Mouse (Mus musculus) CH12.LX (cell line): Measurements from ENCODE around the gene Gm45716. TPM values are rescaled to one million over a fixed set of nuclear protein-coding genes. Genes with fewer than 3 reads are reported as not detected.

Experiments
- DNase-seq: peaks from one replicate; pipeline ENCODE4 v3.0.0-alpha.2; 2013; ENCODE audit errors: extremely low read depth
- H3K27ac ChIP-seq: 2 replicates; pipeline ENCODE4 v1.5.1; 2012; ENCODE audit warnings: low read depth, mild to moderate bottlenecking, control low read depth, moderate library complexity; ENCODE audit not compliant: insufficient read depth
- H3K27me3 ChIP-seq: replicated peaks from 2 replicates; pipeline ENCODE3; 2012; ENCODE audit warnings: inconsistent platforms
- H3K36me3 ChIP-seq, 2 experiments: replicated peaks in 1 of 2; 2 replicates each; pipeline versions ENCODE3 to v1.6.1; 2012; ENCODE audit warnings: inconsistent platforms in 1 of 2, low read length in 1 of 2, mild to moderate bottlenecking in 1 of 2, mixed read lengths in 1 of 2, moderate library complexity in 1 of 2; ENCODE audit not compliant: control insufficient read depth in 1 of 2, insufficient read depth in 1 of 2
- H3K4me1 ChIP-seq, 2 experiments: 2 replicates each; pipeline ENCODE4 v1.6.1; 2012; ENCODE audit warnings: inconsistent platforms in 1 of 2, moderate library complexity in 1 of 2; ENCODE audit not compliant: insufficient read depth in 2 of 2, control insufficient read depth in 1 of 2
- H3K4me2 ChIP-seq: 2 replicates; pipeline ENCODE4 v1.6.1; 2012; ENCODE audit warnings: low read depth, mild to moderate bottlenecking, control low read depth; ENCODE audit not compliant: poor library complexity, insufficient read depth, severe bottlenecking
- H3K4me3 ChIP-seq, 3 experiments: fragments of 150-350 bp in 1 of 3; sonication (generic) in 1 of 3; replicated peaks in 1 of 3; 2 replicates each; pipeline versions ENCODE3 to v1.5.1; 2011 to 2012; ENCODE audit warnings: low read depth in 2 of 3, low read length in 2 of 3, mild to moderate bottlenecking in 2 of 3, moderate library complexity in 2 of 3, control low read depth in 1 of 3, improper control_type of control experiment in 1 of 3, inconsistent platforms in 1 of 3, mixed read lengths in 1 of 3; ENCODE audit not compliant: poor library complexity in 1 of 3
- H3K79me2 ChIP-seq: replicated peaks from 2 replicates; pipeline ENCODE4 v1.6.1; 2012; ENCODE audit warnings: mild to moderate bottlenecking, moderate library complexity; ENCODE audit not compliant: control insufficient read depth, poor library complexity, insufficient read depth, severe bottlenecking; ENCODE audit errors: extremely low read depth
- H3K9ac ChIP-seq: 2 replicates; pipeline ENCODE4 v1.6.1; 2012; ENCODE audit warnings: low read depth, mild to moderate bottlenecking, control low read depth, moderate library complexity; ENCODE audit not compliant: insufficient read depth
- H3K9me3 ChIP-seq: replicated peaks from 2 replicates; pipeline ENCODE3; 2012; ENCODE audit warnings: low read length, inconsistent platforms, mixed read lengths
- CTCF ChIP-seq, 2 experiments: IDR thresholded peaks in 1 of 2; conservative IDR thresholded peaks in 1 of 2; 2 replicates each; pipeline ENCODE4 v1.5.1; 2011 to 2012; ENCODE audit warnings: low read depth in 2 of 2, low read length in 2 of 2, improper control_type of control experiment in 1 of 2, inconsistent platforms in 1 of 2, mild to moderate bottlenecking in 1 of 2, moderate library complexity in 1 of 2
- E2F4 ChIP-seq: IDR thresholded peaks from 2 replicates; pipeline ENCODE4 v1.6.1; 2011; ENCODE audit warnings: low read depth, low read length, improper control_type of control experiment; ENCODE audit not compliant: insufficient replicate concordance
- EP300 ChIP-seq: IDR thresholded peaks from 2 replicates; pipeline ENCODE4 v1.6.1; 2011; ENCODE audit warnings: low read length, improper control_type of control experiment
- HCFC1 ChIP-seq: IDR thresholded peaks from 2 replicates; pipeline ENCODE4 v1.6.1; 2012; ENCODE audit warnings: low read depth, mild to moderate bottlenecking, inconsistent platforms, low read length, improper control_type of control experiment
- IRF4 ChIP-seq: IDR thresholded peaks from 2 replicates; pipeline ENCODE4 v1.6.1; 2014; ENCODE audit warnings: low read depth, mild to moderate bottlenecking, inconsistent platforms, low read length, improper control_type of control experiment
- MAX ChIP-seq: IDR thresholded peaks from 2 replicates; pipeline ENCODE4 v1.6.1; 2011; ENCODE audit warnings: low read length, improper control_type of control experiment
- MAZ ChIP-seq: IDR thresholded peaks from 2 replicates; pipeline ENCODE4 v1.6.1; 2012; ENCODE audit warnings: low read depth, mild to moderate bottlenecking, inconsistent platforms, low read length, improper control_type of control experiment, moderate library complexity
- MXI1 ChIP-seq: IDR thresholded peaks from 2 replicates; pipeline ENCODE4 v1.6.1; 2011; ENCODE audit warnings: mild to moderate bottlenecking, low read depth, low read length, improper control_type of control experiment
- MYC ChIP-seq: IDR thresholded peaks from 2 replicates; pipeline ENCODE4 v1.6.1; 2011; ENCODE audit warnings: low read depth, mild to moderate bottlenecking, improper control_type of control experiment, low read length
- NRF1 ChIP-seq: IDR thresholded peaks from 2 replicates; pipeline ENCODE4 v1.6.1; 2014; ENCODE audit warnings: low read depth, mild to moderate bottlenecking, inconsistent platforms, low read length, improper control_type of control experiment, moderate library complexity
- POLR2AphosphoS2 ChIP-seq: IDR thresholded peaks from 2 replicates; pipeline ENCODE4 v1.6.1; 2011; ENCODE audit warnings: low read depth, low read length, improper control_type of control experiment
- RAD21 ChIP-seq: IDR thresholded peaks from 2 replicates; pipeline ENCODE4 v1.6.1; 2011; ENCODE audit warnings: low read depth, mild to moderate bottlenecking, low read length, improper control_type of control experiment, moderate library complexity
- RCOR1 ChIP-seq: conservative IDR thresholded peaks from 2 replicates; pipeline ENCODE4 v1.6.1; 2012; ENCODE audit warnings: low read depth, mild to moderate bottlenecking, inconsistent platforms, low read length, improper control_type of control experiment
- SIN3A ChIP-seq: IDR thresholded peaks from 2 replicates; pipeline ENCODE4 v1.6.1; 2012; ENCODE audit warnings: low read length, improper control_type of control experiment, inconsistent platforms
- SMC3 ChIP-seq: IDR thresholded peaks from 2 replicates; pipeline ENCODE4 v1.6.1; 2011; ENCODE audit warnings: low read depth, low read length, improper control_type of control experiment
- TCF12 ChIP-seq: IDR thresholded peaks from 2 replicates; pipeline ENCODE4 v1.6.1; 2014; ENCODE audit warnings: low read depth, mild to moderate bottlenecking, inconsistent platforms, low read length, improper control_type of control experiment
- UBTF ChIP-seq: IDR thresholded peaks from 2 replicates; pipeline ENCODE4 v1.6.1; 2012; ENCODE audit warnings: low read depth, mild to moderate bottlenecking, inconsistent platforms, low read length, improper control_type of control experiment, moderate library complexity
- ZC3H11A ChIP-seq: IDR thresholded peaks from 2 replicates; pipeline ENCODE4 v1.6.1; 2012; ENCODE audit warnings: low read depth, mild to moderate bottlenecking, inconsistent platforms, low read length, improper control_type of control experiment
- ZKSCAN1 ChIP-seq: IDR thresholded peaks from 2 replicates; pipeline ENCODE4 v1.6.1; 2012; ENCODE audit warnings: low read depth, inconsistent platforms, low read length, improper control_type of control experiment, borderline replicate concordance
- ZNF384 ChIP-seq: IDR thresholded peaks from 2 replicates; pipeline ENCODE4 v1.6.1; 2012; ENCODE audit warnings: low read depth, low read length, improper control_type of control experiment, inconsistent platforms
- dilution Hi-C: fragments of 300-500 bp; cut with MboI; formaldehyde crosslinking; loops from 2 replicates; pipeline ENCODE4 v1.14.3; 2020; ENCODE audit warnings: low sequenced_read_pairs; ENCODE audit not compliant: extremely low pct_unique_long_range_greater_than_20kb, extremely low pct_ligation_motif_present
- in situ Hi-C: fragments of 300-500 bp; cut with MboI; formaldehyde crosslinking; loops from 3 replicates; pipeline ENCODE4 v1.14.3; 2019; ENCODE audit warnings: low sequenced_read_pairs, low pct_ligation_motif_present, low pct_unique_long_range_greater_than_20kb, mixed read lengths
- polyA plus RNA-seq: library from polyadenylated mRNA; unstranded; fragments of >175 nt; gene quantifications from 2 replicates; pipeline ENCODE4 v1.2.1, GENCODE M21; 2012; ENCODE audit warnings: low read depth; ENCODE audit not compliant: insufficient read length
- total RNA-seq, 2 experiments: library from RNA; depleted of rRNA; stranded (reverse); fragments of 300-350 nt in 1 of 2; fragments of >200 nt in 1 of 2; gene quantifications; 2 replicates each; pipeline ENCODE4 v1.2.3; 2012 to 2014

Gm45716 gene
- total and polyA plus RNA-seq, 3 experiments = 3.0 to 15.9 (median 9.9) TPM

GRCm38 (mm10) chr11:90167771-90168170 lies 19.7 kb upstream of the Gm45716 start:
- H3K36me3 ChIP-seq = no peaks in the 10 kb centered on the region
- dilution Hi-C loops = no loop called here
- no peak overlapping the region for H3K27ac ChIP-seq
- no peak overlapping the region for H3K4me2 ChIP-seq
- TF ChIP-seq RAD21 (peak; percentile 66), SMC3 (peak; percentile 86), ZC3H11A (peak; percentile 9; the same call in 1 of the 2 replicates), NRF1 (no peak), CTCF (conservative IDR thresholded peaks at IDR 0.05 in 1 of 2, IDR thresholded peaks at IDR 0.05 in 1 of 2; ENCODE audit: low read depth in 2 of 2, low read length in 2 of 2) (peak; percentile 90 to 95), IRF4 (no peak)
- in situ Hi-C loops = loop anchor here (5.0 to 25.0 kb wide), 3 partner anchors 180 to 630 kb away; no protein-coding TSS in a partner anchor
- peaks cover 0 to 13% of the 10 kb centered on the region in 2 experiments; a peak in 2 of 4 replicates for H3K4me1 ChIP-seq
- H3K4me3 ChIP-seq = no peak overlapping the region
- no peak overlapping the region for H3K9ac ChIP-seq
- H3K27me3 ChIP-seq = peaks cover 2% of the 10 kb centered on the region
- H3K9me3 ChIP-seq = no peaks in the 10 kb centered on the region
- no peaks in the 10 kb centered on the region for H3K79me2 ChIP-seq
- peak; percentile 67 for DNase-seq

- no peaks in the 10 kb centered on the region for H3K36me3 ChIP-seq
- no peak overlapping the region for H3K4me2 ChIP-seq
- no peak overlapping the region for H3K4me3 ChIP-seq
- dilution Hi-C loops = no loop called here
- H3K27ac ChIP-seq = no peak overlapping the region
- no peak for DNase-seq
- in situ Hi-C loops = loop anchor here (5.0 to 25.0 kb wide), 3 partner anchors 181 to 631 kb away; no protein-coding TSS in a partner anchor
- H3K9me3 ChIP-seq = no peaks in the 10 kb centered on the region
- no peaks in the 10 kb centered on the region for H3K79me2 ChIP-seq
- peak in 1 of 2 experiments; percentile 43; a peak in 2 of 4 replicates for TF ChIP-seq CTCF (conservative IDR thresholded peaks at IDR 0.05 in 1 of 2, IDR thresholded peaks at IDR 0.05 in 1 of 2; ENCODE audit: low read depth in 2 of 2, low read length in 2 of 2)
- peak; percentile 21 for TF ChIP-seq SMC3
- no peak for TF ChIP-seq RCOR1
- TF ChIP-seq RAD21 = peak; percentile 5; the same call in 1 of the 2 replicates
- no peak overlapping the region for H3K9ac ChIP-seq
- no peaks in the 10 kb centered on the region for H3K27me3 ChIP-seq
- H3K4me1 ChIP-seq = peaks cover 0 to 13% of the 10 kb centered on the region in 2 experiments; a peak in 2 of 4 replicates
Measured at GRCm38 (mm10) chr11:90168338-90169065, 19.0 kb upstream of the Gm45716 start.

- in situ Hi-C loops (loop anchor here (5.0 to 25.0 kb wide), 3 partner anchors 182 to 632 kb away; no protein-coding TSS in a partner anchor), dilution Hi-C loops (no loop called here)
- H3K79me2 ChIP-seq = no peaks in the 10 kb centered on the region
- no peak for TF ChIP-seq ZNF384
- no peak for TF ChIP-seq SIN3A
- no peak for TF ChIP-seq MAX
- TF ChIP-seq ZC3H11A = no peak
- TF ChIP-seq TCF12 = no peak
- no peak for TF ChIP-seq MXI1
- TF ChIP-seq ZKSCAN1 = no peak
- no peak for TF ChIP-seq EP300
- TF ChIP-seq HCFC1 = no peak
- no peak for TF ChIP-seq UBTF
- TF ChIP-seq MAZ = no peak
- no peak for TF ChIP-seq POLR2AphosphoS2
- no peak for TF ChIP-seq CTCF (conservative IDR thresholded peaks at IDR 0.05 in 1 of 2, IDR thresholded peaks at IDR 0.05 in 1 of 2; ENCODE audit: low read depth in 2 of 2, low read length in 2 of 2)
- no peak for TF ChIP-seq MYC
- TF ChIP-seq E2F4 = no peak
Measured at GRCm38 (mm10) chr11:90169200-90170013, 18.1 kb upstream of the Gm45716 start.

More at GRCm38 (mm10) chr11:90169200-90170013, 18.1 kb upstream of the Gm45716 start:
- no peak for DNase-seq
- H3K36me3 ChIP-seq = no peaks in the 10 kb centered on the region
- H3K4me2 ChIP-seq = no peak overlapping the region
- no peak overlapping the region for H3K4me3 ChIP-seq
- no peaks in the 10 kb centered on the region for H3K9me3 ChIP-seq
- H3K27ac ChIP-seq = no peak overlapping the region
- H3K4me1 ChIP-seq = peaks cover 0 to 13% of the 10 kb centered on the region in 2 experiments; a peak in 2 of 4 replicates
- no peak overlapping the region for H3K9ac ChIP-seq
- H3K27me3 ChIP-seq = no peaks in the 10 kb centered on the region
